Mouse (Mus musculus) lung, postnatal 14 days (tissue): Measurements from ENCODE around the gene Trappc1.

Source experiments
- DNase-seq: peaks from one replicate; pipeline ENCODE4 v3.0.0; 2021

The Trappc1 gene

DNA sequence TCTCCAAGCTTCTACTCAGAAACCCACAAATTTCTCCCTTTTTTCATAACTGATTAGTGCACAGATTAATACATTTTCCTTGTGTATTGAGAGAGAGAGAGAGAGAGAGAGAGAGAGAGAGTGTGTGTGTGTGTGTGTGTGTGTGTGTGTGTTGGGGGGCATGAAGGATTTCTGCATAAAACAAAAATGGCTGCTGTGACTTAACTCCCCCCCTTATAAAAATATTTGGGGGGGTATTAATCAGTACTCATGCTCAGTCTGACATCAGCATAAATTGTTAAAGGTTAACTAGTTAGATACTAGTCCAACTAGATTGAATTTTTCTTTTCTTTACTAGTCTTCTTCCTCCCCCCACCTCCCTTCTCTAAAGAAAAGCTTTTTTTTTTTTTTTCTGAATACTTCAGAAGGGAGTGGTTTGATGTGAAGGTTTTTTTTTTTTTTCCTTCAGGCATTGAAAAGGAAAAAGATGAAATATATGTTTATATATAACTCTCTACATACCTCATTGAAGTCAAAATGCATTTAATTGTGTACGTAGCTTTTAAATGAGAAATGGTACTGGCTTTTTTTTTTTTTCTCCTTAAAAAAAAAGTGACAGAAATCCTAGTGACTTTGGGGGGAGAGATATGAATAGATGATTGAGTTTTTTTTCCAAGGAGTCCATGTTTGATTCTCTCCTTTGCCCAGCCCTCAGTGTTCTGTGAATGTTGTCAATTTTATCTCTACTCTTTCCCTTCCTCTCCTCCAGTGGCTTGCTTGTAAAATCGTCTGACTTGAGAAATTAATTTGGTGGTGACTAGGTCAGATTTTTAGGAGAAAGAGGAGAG is 46.4 kb downstream of the Trappc1 start:
- no peak for DNase-seq

DNA sequence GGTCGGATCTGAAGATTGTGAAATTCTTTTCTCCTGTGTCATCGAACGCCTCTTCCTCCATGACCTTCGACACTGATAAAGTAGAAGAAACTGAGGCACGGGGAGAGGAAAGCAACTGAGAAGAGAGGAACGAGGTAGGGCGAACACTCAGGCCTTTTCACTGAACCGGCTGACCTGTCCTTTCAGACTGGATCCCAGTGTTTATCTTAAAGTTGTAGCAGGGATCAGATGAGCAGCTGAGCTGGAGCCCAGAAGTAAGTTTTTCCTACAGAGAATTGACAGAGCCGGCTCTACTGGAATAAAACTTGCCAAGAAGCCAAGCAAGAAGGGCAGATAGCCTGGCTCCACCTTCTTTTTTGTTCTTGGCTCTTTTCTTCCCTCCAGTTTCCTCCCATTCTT is 47.0 kb downstream of the Trappc1 start:
- peak; percentile 11 for DNase-seq

DNA sequence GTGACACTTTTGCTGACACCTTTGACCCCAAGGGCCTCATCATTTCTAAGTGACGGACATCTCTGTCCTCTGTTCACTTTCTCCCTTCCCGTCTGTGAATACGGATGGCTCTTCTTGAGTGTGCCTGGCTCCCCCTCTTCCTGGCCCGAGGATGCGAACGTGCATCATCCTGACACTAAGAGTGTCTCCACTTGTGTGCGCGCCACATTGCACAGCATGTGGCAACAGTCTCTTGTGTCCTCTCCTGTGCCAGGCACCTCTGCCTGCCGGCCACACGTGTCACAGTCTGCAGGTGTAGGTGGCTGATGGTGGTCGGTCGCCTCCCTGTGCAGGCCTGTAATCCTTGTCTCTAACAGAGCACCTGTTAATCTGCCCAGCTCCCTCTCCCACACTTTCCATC is 47.8 kb downstream of the Trappc1 start:
- no peak for DNase-seq

DNA sequence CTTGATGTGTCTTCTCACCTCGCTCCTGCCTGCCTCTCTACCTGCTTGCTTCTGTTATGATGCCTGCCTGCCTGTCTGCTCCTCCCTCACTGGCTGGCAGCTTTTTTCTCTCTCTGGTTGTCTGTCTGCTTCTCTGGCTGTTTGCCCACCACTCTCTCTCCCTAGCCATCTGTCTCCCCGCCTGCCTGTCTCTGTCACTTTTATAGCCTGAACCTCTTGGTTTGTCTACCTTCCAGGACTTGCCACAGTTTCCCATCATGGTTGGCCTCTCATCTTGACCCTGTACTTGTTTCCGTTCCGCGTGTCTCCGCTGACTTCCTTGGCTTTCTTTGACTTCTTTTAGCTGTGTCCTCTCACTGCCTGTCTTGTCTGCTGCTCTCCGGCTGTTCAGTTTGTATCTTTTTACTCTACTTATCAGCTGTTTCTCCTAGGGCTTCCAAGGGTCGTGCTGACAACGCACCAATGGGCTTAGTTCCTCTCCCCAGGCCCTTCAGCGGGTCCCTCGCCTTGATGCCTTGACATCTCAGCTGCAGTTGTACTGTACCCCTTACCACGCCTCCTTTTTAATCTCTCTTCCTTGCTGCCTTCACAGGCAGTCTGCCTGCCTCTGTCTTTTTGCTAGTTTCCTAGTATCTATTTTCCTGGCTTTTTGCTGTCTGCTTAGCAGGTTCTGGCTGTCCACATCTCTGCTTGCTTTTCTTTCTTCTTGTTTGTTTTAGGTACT is 48.4 kb downstream of the Trappc1 start:
- no peak for DNase-seq

DNA sequence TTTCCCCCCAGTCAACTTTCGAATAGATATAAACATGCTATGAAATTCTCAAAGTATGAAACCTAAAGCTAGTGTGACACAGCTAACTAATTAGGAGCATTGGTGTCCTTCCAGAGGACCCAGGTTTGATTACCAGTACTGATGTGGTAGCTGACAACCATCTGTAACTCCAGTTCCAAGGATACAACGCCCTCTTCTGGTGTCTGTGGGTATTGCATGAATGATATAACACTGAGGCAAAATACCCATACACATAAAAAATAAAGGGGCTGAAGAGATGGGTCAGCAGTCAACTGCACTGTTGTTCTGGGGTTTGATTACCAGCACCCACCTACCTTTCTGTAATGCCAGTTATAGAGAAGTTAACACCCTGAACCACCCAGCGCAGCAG is 49.0 kb downstream of the Trappc1 start:
- DNase-seq = peak; percentile 28

DNA sequence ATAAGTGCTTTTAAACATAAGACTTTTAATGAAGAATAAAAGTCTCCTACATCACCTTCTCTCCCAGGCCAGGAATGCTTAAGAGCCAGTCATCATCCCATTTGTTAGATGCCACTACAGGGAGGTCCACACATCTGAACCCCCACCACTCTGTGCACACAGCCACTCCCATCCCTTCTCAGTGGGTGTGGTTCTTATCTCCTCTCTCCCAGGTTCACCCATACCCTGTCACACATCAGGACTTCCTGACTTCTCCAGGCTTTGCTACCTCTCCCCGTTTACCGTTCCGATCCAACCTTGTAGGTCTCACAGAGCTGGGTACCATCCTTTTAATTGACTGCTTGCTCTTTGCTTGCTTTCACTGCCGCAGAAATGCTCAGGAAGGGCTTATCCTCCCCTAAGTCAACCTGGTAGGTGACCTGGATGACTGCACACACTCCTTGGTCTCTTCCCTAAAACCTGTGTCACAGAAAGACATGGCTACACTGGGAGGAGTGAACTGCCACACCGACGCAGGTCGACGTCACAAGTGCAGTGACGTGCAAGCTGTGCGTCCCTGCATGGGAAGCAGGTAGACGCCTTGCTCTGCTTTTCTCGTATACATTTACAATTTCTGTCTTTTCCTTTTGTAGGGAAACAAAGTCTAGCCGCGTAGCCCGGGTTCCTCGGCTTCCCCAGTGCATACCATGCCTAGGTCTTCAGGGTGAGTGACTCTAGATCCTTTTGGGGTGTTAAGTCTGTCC is 49.6 kb downstream of the Trappc1 start:
- DNase-seq = no peak
